Mouse (Mus musculus): Measurements from ENCODE around the gene Glis1. TPM values are rescaled to one million over a fixed set of nuclear protein-coding genes. Genes with fewer than 3 reads are reported as not detected.
A peak's percentile ranks its signal among the peaks of the same experiment; 100 is the strongest.

The Glis1 gene
- polyA plus RNA-seq, 2 experiments = 0.10 to 0.35 TPM

DNA sequence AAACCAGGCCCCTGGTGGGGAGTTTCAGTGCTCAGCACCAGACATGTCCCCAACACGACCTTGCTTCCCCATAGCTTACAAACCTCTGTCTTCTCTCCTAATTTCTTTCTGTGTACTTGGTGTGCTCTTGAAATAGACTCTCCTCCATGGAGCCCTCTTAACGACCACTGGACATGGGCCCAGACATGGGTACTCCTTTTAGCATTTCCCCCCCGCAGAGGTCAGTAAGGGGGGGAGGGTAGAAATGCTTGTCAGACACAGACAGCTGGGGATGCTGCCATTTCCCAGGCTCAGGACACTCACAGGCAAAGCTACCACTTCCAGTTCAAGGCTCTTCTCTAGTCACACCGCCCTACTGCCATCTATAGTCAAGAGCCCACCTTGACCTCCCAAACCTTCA is 207.2 kb downstream of the Glis1 start:
- no peaks in the 10 kb centered on the region for H3K27me3 ChIP-seq (ENCODE audit: control insufficient read depth, insufficient read depth, low read length)
- H3K9ac ChIP-seq (replicated peaks) = no peak overlapping the region
- no peak overlapping the region for H3K27ac ChIP-seq
- TF ChIP-seq CTCF (IDR thresholded peaks at IDR 0.05; ENCODE audit: low read depth) (no peak), EP300 (IDR thresholded peaks at IDR 0.05; ENCODE audit: low read depth) (no peak)
- DNase-seq (ENCODE audit: low read depth in 3 of 3, low spot score in 3 of 3) = no peak
- no peaks in the 10 kb centered on the region for H3K4me1 ChIP-seq (replicated peaks; ENCODE audit: control insufficient read depth in 2 of 2, insufficient read depth in 2 of 2, low read length in 1 of 2)
- no peaks in the 10 kb centered on the region for H3K36me3 ChIP-seq (replicated peaks; ENCODE audit: control insufficient read depth, insufficient read depth, low read depth)
- H3K4me3 ChIP-seq (ENCODE audit: insufficient read depth in 1 of 2, low read depth in 2 of 2, low read length in 2 of 2) = no peak overlapping the region
- H3K4me2 ChIP-seq (ENCODE audit: low read depth) = no peak overlapping the region
- ATAC-seq (ENCODE audit: insufficient read depth) = no peak
- WGBS (ENCODE audit: insufficient replicate concordance) = 49% methylated on average over 4 of the region's 4 CpGs
- H3K9me3 ChIP-seq (ENCODE audit: control insufficient read depth, low read length) = no peaks in the 10 kb centered on the region

DNA sequence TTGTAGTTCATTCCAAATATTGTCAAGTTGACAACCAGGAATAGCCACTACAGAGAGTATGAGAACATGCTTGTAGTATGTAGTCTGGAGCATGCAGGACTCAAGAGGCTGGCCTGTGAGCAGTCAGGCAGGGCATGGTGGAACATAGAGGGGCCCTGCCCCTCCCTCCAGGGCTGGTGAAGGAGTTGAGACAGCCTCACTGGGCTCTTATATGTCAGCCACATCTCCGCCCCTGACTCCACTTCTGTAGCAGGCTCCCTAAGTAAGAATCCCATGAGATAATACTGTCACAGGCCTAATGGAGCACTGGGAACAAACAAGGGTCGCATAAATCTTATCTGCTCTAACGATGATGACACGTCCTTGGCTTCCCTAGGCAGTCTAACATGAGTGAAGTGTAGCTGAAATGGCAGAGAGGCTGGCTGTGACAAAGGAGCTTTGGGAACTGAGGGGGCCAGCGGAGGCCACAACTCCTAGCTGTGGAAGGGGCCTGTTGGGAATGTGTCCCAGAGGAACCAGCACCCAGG is 214.6 kb downstream of the Glis1 start:
- Histone ChIP-seq H3K4me3 (ENCODE audit: insufficient read depth in 1 of 2, low read depth in 2 of 2, low read length in 2 of 2) (no peak overlapping the region), H3K9me3 (ENCODE audit: control insufficient read depth, low read length) (no peaks in the 10 kb centered on the region), H3K4me1 (replicated peaks; ENCODE audit: control insufficient read depth in 2 of 2, insufficient read depth in 2 of 2, low read length in 1 of 2) (peaks cover 0 to 7% of the 10 kb centered on the region in 2 experiments; a peak in 3 of 4 replicates), H3K36me3 (replicated peaks; ENCODE audit: control insufficient read depth, insufficient read depth, low read depth) (no peaks in the 10 kb centered on the region), H3K27me3 (ENCODE audit: control insufficient read depth, insufficient read depth, low read length) (no peaks in the 10 kb centered on the region), H3K4me2 (ENCODE audit: low read depth) (no peak overlapping the region), H3K27ac (no peak overlapping the region), H3K9ac (replicated peaks) (no peak overlapping the region)
- no peak for DNase-seq (ENCODE audit: low read depth in 3 of 3, low spot score in 3 of 3)
- no peak for TF ChIP-seq EP300 (IDR thresholded peaks at IDR 0.05; ENCODE audit: low read depth)
- ATAC-seq (ENCODE audit: insufficient read depth) = no peak
- WGBS (ENCODE audit: insufficient replicate concordance) = 57% methylated on average over 5 of the region's 5 CpGs

DNA sequence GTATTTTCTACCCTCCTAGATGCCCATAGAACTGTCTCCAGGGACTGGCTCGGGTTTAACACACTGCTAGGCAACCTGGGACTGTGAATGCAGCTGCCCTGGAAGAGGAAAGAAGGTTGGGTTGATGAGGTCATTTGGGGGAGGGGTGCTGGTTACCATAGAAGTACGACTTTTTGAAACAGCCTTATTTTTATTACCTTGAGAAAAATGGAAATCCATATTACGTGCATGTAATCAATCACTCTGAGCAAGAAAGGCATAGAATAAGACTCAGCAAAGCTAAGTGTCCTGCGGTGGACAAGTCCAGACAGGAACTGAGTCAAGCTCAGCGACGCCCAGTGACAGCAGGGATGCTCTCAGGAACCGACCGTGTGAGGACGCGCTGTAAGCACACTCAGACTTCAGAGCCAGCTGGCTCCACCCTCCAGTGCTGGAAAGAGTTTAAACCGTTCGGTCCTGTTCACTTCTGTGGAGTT is 216.7 kb downstream of the Glis1 start:
- Histone ChIP-seq H3K9me3 (ENCODE audit: control insufficient read depth, low read length) (no peaks in the 10 kb centered on the region), H3K27ac (no peak overlapping the region), H3K9ac (replicated peaks) (no peak overlapping the region), H3K4me2 (ENCODE audit: low read depth) (no peak overlapping the region), H3K4me1 (replicated peaks; ENCODE audit: control insufficient read depth in 2 of 2, insufficient read depth in 2 of 2, low read length in 1 of 2) (peaks cover 0 to 7% of the 10 kb centered on the region in 2 experiments; a peak in 3 of 4 replicates), H3K27me3 (ENCODE audit: control insufficient read depth, insufficient read depth, low read length) (no peaks in the 10 kb centered on the region), H3K4me3 (ENCODE audit: insufficient read depth in 1 of 2, low read depth in 2 of 2, low read length in 2 of 2) (no peak overlapping the region), H3K36me3 (replicated peaks; ENCODE audit: control insufficient read depth, insufficient read depth, low read depth) (no peaks in the 10 kb centered on the region)
- TF ChIP-seq EP300 (IDR thresholded peaks at IDR 0.05; ENCODE audit: low read depth) (no peak), CTCF (IDR thresholded peaks at IDR 0.05; ENCODE audit: low read depth) (no peak)
- DNase-seq (ENCODE audit: low read depth in 3 of 3, low spot score in 3 of 3) = no peak
- no peak for ATAC-seq (ENCODE audit: insufficient read depth)
- 38% methylated on average over 12 of the region's 12 CpGs for WGBS (ENCODE audit: insufficient replicate concordance)

DNA sequence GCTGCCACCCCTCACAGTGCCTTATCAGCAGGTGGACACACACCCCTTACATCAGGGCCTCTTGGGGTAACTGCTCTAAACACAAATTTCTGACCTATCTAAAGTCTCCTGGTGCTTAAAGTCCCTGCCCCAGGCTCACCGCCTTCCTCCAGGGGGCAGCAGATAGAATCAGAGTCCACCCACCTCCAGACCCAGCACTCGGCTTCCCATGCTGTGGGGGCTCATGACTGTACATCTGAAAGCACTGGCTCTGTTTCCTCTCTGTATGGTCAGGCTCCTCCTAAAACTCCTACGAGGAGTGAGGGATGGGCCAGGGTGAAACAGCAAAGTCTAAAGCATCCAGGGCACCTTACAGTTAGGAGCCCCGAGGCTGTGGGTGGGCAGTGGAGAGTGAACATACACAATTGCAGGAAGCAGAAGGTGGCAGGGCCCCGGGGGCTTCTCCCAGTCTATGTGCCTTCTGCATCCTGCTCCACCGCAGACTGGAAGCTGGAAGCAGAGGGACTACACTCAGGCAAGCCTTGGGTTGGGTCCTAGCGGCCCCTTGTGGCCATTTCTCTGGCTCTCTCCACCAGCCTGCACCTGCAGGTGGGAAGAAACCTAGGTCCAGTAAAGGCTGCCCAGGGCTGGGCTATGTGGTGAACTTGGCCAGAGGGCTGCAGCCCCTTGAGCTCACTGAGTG is 218.3 kb downstream of the Glis1 start:
- H3K4me3 ChIP-seq (ENCODE audit: insufficient read depth in 1 of 2, low read depth in 2 of 2, low read length in 2 of 2) = no peak overlapping the region
- ATAC-seq (ENCODE audit: insufficient read depth) = peak; percentile 89

DNA sequence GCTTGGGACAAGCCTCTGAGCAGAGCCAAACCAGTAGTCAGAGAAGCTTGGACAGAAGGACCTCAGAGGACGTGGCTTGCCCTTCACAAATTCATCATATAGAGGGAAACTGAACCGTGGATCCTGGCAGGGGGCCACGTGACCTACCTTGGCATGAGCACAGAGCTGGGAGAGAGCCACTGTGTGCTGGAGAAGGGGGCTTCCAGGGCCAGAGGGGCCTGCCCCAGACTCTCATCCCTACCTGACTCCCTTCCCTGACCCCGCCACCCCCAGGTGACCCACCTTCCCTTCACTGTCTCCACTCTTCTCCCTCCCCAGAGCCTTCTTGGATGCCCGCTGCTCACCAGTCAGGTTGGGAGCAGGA is 218.9 kb downstream of the Glis1 start:
- Histone ChIP-seq H3K4me3 (ENCODE audit: insufficient read depth in 1 of 2, low read depth in 2 of 2, low read length in 2 of 2) (no peak overlapping the region), H3K36me3 (replicated peaks; ENCODE audit: control insufficient read depth, insufficient read depth, low read depth) (no peaks in the 10 kb centered on the region), H3K4me1 (replicated peaks; ENCODE audit: control insufficient read depth in 2 of 2, insufficient read depth in 2 of 2, low read length in 1 of 2) (peaks cover 0 to 7% of the 10 kb centered on the region in 2 experiments; a peak in 3 of 4 replicates), H3K27me3 (ENCODE audit: control insufficient read depth, insufficient read depth, low read length) (no peaks in the 10 kb centered on the region), H3K9ac (replicated peaks) (no peak overlapping the region), H3K27ac (no peak overlapping the region), H3K9me3 (ENCODE audit: control insufficient read depth, low read length) (no peaks in the 10 kb centered on the region), H3K4me2 (ENCODE audit: low read depth) (peak overlapping the region; percentile 47)
- TF ChIP-seq CTCF (IDR thresholded peaks at IDR 0.05; ENCODE audit: low read depth) (no peak), EP300 (IDR thresholded peaks at IDR 0.05; ENCODE audit: low read depth) (no peak)
- ATAC-seq (ENCODE audit: insufficient read depth) (no peak), DNase-seq (ENCODE audit: low read depth in 3 of 3, low spot score in 3 of 3) (no peak)
- WGBS (ENCODE audit: insufficient replicate concordance) = 42% methylated on average over 5 of the region's 5 CpGs

More for the DNA sequence above, 218.3 kb downstream of the Glis1 start:
- H3K27ac ChIP-seq = no peak overlapping the region
- H3K27me3 ChIP-seq (ENCODE audit: control insufficient read depth, insufficient read depth, low read length) = no peaks in the 10 kb centered on the region
- peaks cover 0 to 7% of the 10 kb centered on the region in 2 experiments; a peak in 3 of 4 replicates for H3K4me1 ChIP-seq (replicated peaks; ENCODE audit: control insufficient read depth in 2 of 2, insufficient read depth in 2 of 2, low read length in 1 of 2)
- H3K9me3 ChIP-seq (ENCODE audit: control insufficient read depth, low read length) = no peaks in the 10 kb centered on the region
- WGBS (ENCODE audit: insufficient replicate concordance) = 2% methylated on average over 7 of the region's 7 CpGs
- peak overlapping the region; percentile 47 for H3K4me2 ChIP-seq (ENCODE audit: low read depth)
- TF ChIP-seq CTCF (IDR thresholded peaks at IDR 0.05; ENCODE audit: low read depth) = peak; percentile 87
- TF ChIP-seq EP300 (IDR thresholded peaks at IDR 0.05; ENCODE audit: low read depth) = no peak
- DNase-seq (ENCODE audit: low read depth in 3 of 3, low spot score in 3 of 3) = peak; percentile 47 to 50 (median 50)
- H3K9ac ChIP-seq (replicated peaks) = no peak overlapping the region
- no peaks in the 10 kb centered on the region for H3K36me3 ChIP-seq (replicated peaks; ENCODE audit: control insufficient read depth, insufficient read depth, low read depth)

Measured in liver, embryonic 14.5 days (tissue).